Mouse (Mus musculus) embryonic facial prominence, embryonic 11.5 days (tissue): Measurements from ENCODE around the gene Dgkh. TPM values are rescaled to one million over a fixed set of nuclear protein-coding genes. Genes with fewer than 3 reads are reported as not detected.

ENCODE experiments used
- polyA plus RNA-seq: library from polyadenylated mRNA; unstranded; fragments of >200 nt; fragmentation: Nextera tagmentation; extraction: Ambion mirVana; gene quantifications from 2 replicates; pipeline ENCODE4 v1.2.1, GENCODE M21; 2014

Gene Dgkh
- polyA plus RNA-seq, 1 experiment from 2014 or later, result 1.2 TPM

Other genes starting within 250 kb of the Dgkh start
- gene Akap11, start 196.0 kb downstream of the Dgkh start, polyA plus RNA-seq, result 17.7 and 18.0 TPM in 2 replicates
- gene Vwa8, start 116.3 kb upstream of the Dgkh start, polyA plus RNA-seq, result 8.1 and 8.7 TPM in 2 replicates